Mouse (Mus musculus) hindbrain, embryonic 10.5 days (tissue): Measurements from ENCODE around the gene Dydc2. TPM values are rescaled to one million over a fixed set of nuclear protein-coding genes. Genes with fewer than 3 reads are reported as not detected.

ENCODE experiments used
- DNase-seq: peaks from one replicate; pipeline ENCODE4 v3.0.0-alpha.2; 2017; ENCODE audit warnings: low spot score
- H3K27ac ChIP-seq: fragments of 300-500 bp; sonication (generic); 2 replicates; pipeline ENCODE4 v1.5.1; 2016; ENCODE audit warnings: mild to moderate bottlenecking, moderate library complexity
- H3K27me3 ChIP-seq: fragments of 300-500 bp; sonication (generic); 2 replicates; pipeline ENCODE4 v1.6.1; 2016; ENCODE audit warnings: mild to moderate bottlenecking; ENCODE audit not compliant: poor library complexity, insufficient read depth, severe bottlenecking
- H3K36me3 ChIP-seq: fragments of 300-500 bp; sonication (generic); 2 replicates; pipeline ENCODE4 v1.6.1; 2016; ENCODE audit warnings: mild to moderate bottlenecking, moderate library complexity
- H3K4me1 ChIP-seq: fragments of 300-500 bp; sonication (generic); replicated peaks from 2 replicates; pipeline ENCODE4 v1.6.1; 2016; ENCODE audit warnings: mild to moderate bottlenecking
- H3K4me3 ChIP-seq: fragments of 300-500 bp; sonication (generic); 2 replicates; pipeline ENCODE4 v1.5.1; 2016; ENCODE audit warnings: mild to moderate bottlenecking, moderate library complexity
- H3K9me3 ChIP-seq: fragments of 300-500 bp; sonication (generic); 2 replicates; pipeline ENCODE4 v1.6.1; 2016; ENCODE audit warnings: mild to moderate bottlenecking, moderate library complexity
- WGBS: fragments of 180-500 bp; shearing (Covaris S2); methylation state at CpG from one replicate; pipeline ENCODE4 v1.1.7; 2016; 5-methylcytosine and 5-hydroxymethylcytosine counted together
- polyA plus RNA-seq: library from polyadenylated mRNA; unstranded; fragments of >200 nt; fragmentation: Nextera tagmentation; extraction: Ambion mirVana; gene quantifications from 2 replicates; pipeline ENCODE4 v1.2.1, GENCODE M21; 2016

The Dydc2 gene
- polyA plus RNA-seq, 1 experiment from 2014 or later: 0.64 TPM

DNA sequence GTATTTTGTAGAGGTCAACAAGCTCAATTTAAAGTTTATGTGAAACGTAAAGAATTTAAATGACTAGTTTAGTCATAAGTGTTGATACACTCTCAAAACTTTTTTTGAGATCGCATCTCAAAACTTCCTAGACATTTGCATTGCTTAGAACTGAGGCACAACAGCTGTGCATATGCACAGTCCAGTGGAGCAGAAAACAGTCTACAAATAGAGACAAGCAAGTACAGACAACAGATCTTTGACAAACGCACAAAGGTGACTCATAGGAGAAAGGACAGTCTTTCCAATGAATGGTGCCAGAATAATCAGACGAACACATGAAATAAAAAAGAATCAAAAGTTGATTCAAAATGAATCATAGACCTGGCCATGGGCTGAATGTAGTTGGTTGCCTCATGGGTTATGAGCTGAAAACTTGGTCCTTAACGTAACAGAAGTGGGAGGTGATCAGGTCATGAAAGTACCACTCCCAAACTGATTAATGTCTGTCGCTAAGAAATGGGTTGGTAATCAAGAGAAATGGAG is 38.0 kb downstream of the Dydc2 start:
- Histone ChIP-seq H3K4me3 (no peak overlapping the region), H3K4me1 (no peaks in the 10 kb centered on the region), H3K9me3 (no peaks in the 10 kb centered on the region), H3K27ac (no peak overlapping the region), H3K36me3 (no peaks in the 10 kb centered on the region), H3K27me3 (no peaks in the 10 kb centered on the region)
- DNase-seq: no peak
- 89% methylated on average over 6 of the region's 6 CpGs for WGBS

DNA sequence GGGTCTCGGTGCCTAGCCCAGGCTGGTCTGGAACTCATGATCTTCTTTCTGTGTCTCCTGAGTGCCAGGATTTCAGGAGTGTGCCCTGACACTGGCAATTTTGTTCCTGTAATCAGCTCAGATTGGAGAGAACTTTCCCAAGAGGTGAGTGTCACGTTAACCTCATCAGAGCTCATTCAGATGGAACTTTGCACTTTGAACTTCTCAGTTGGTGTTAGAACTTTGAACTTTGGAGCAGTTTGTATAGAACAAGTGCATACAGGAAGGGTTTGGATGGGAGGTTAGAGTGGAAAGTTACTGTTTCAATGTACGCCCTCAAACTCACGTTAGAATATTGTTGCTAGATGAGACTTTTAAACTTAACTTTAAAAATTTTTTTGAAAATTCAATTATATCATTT is 39.7 kb downstream of the Dydc2 start:
- DNase-seq: no peak
- H3K4me1 ChIP-seq: no peaks in the 10 kb centered on the region
- no peak overlapping the region for H3K4me3 ChIP-seq
- WGBS: 76% methylated on average over 4 of the region's 4 CpGs
- no peak overlapping the region for H3K27ac ChIP-seq
- H3K27me3 ChIP-seq: no peaks in the 10 kb centered on the region
- no peaks in the 10 kb centered on the region for H3K9me3 ChIP-seq
- H3K36me3 ChIP-seq: no peaks in the 10 kb centered on the region

DNA sequence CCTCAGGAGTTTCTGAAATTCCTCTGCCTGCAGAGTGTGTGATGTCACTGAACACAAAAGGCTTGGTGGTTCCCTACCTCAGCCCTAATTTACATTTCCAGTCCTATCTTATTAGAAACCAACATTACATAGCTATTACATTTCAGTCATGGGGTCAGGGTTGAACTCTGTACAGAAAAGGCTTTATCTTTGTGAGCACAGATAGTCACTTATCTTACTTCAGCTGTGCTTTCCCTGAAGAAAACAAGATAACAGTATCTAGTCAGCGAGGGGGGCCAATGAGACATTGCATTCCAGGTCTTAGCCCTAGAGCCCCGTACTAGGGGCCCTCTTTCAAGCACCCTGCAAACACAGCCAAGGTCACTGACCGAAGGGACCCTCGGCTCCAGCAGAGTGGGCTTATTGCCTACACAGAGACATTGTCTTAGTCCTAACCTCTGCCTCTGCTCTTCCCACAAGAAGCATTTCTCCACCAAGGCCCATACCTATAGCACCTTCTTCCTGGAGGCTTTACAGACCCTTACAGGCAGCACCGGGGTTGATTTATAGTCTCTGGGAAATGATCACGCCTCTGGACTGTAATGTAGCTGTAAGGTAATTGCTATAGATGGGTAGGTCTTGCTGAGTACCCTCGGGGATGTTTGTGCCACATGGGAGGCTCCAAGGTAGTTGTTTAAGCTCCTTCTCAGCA is 43.3 kb downstream of the Dydc2 start:
- H3K36me3 ChIP-seq: no peaks in the 10 kb centered on the region
- H3K4me1 ChIP-seq: no peaks in the 10 kb centered on the region
- H3K27me3 ChIP-seq: no peaks in the 10 kb centered on the region
- 82% methylated on average over 7 of the region's 7 CpGs for WGBS
- no peaks in the 10 kb centered on the region for H3K9me3 ChIP-seq
- no peak overlapping the region for H3K27ac ChIP-seq
- H3K4me3 ChIP-seq: no peak overlapping the region
- DNase-seq: no peak

DNA sequence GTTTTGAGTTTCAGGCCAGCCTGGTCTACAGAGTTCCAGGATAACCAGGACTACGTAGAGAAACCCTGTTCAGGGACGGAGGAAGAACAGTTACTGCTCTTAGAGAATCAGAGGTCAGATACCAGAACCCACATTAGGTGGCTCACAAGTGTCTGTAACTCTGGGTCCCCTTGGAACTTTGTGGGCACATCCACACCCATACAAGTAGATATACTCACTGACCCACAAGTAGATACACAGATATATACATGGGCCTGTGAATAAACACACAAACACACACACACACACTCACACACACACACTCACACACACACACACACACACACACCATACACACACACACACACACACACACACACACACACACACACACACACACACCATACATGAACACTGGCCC is 43.9 kb downstream of the Dydc2 start:
- Histone ChIP-seq H3K4me3 (no peak overlapping the region), H3K27me3 (no peaks in the 10 kb centered on the region), H3K36me3 (no peaks in the 10 kb centered on the region), H3K27ac (no peak overlapping the region), H3K9me3 (no peaks in the 10 kb centered on the region), H3K4me1 (no peaks in the 10 kb centered on the region)
- WGBS: 89% methylated on average over 2 of the region's 2 CpGs
- no peak for DNase-seq

DNA sequence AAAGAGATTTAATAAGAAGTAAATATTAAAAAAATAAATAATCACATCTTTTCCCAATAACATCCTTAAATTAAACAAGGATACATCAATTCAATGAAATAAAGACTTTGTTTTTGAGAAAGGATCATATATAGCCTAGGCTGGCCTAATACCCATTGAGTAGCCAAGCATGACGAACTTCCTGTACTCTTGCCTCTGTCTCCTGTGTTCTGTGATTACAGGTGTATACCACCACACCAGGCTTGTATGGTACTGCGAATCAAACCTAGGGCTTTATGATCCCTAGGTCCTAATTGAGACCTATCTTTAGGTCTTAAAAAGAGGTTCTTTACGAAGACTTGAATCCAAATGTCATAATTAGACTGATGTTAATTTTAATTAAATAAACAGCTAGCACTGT is 47.8 kb downstream of the Dydc2 start:
- Histone ChIP-seq H3K4me3 (no peak overlapping the region), H3K36me3 (no peaks in the 10 kb centered on the region), H3K9me3 (no peaks in the 10 kb centered on the region), H3K27ac (no peak overlapping the region), H3K27me3 (no peaks in the 10 kb centered on the region), H3K4me1 (no peaks in the 10 kb centered on the region)
- WGBS: 87% methylated on average over 3 of the region's 3 CpGs
- no peak for DNase-seq

DNA sequence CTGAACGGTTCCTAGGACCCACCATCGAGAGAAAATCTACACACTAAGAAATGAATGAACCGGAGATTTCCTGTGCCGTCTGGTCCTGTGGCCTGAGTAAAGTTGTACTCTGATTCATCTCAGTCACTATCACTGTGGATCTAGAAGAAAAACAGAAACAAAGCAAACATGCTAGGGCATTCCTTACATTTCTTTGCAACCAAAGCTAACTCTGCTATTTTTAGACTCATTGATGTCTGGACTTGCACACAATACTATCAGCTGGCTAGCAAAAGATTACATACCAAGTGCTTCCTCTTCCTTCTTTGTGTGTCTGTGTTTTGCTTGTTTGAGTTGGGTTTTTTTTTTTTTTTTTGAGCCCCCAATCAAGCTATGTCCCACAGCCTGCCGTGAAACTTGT is 51.5 kb downstream of the Dydc2 start:
- H3K27me3 ChIP-seq: no peaks in the 10 kb centered on the region
- H3K36me3 ChIP-seq: no peaks in the 10 kb centered on the region
- DNase-seq: no peak
- WGBS: 85% methylated on average over 5 of the region's 5 CpGs
- H3K9me3 ChIP-seq: no peaks in the 10 kb centered on the region
- no peak overlapping the region for H3K27ac ChIP-seq
- peaks cover 17% of the 10 kb centered on the region for H3K4me1 ChIP-seq
- H3K4me3 ChIP-seq: no peak overlapping the region

DNA sequence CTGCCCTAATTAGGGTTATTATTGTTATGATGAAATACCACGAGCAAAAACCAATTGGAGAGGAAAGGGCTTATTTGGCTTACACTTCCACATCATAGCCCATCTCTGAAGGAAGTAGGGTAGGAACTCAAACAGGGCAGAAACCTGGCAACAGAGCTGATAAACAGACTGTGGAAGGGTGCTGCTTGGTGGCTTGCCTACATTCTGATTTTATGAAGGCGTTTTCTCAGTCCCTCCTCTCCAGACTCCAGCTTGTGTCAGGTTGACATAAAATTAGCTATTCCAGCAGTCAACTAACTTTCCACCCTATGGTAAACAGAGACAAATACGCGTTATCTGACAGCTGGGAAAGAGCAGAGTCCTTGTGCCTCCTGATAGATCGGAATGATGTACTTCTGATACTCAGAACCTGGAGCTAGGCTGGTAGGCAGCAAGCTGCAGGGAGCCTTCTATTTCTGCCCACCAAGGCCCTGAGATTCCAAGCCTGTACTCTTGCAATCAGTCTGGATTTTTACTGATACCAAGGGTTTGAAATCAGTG is 54.2 kb downstream of the Dydc2 start:
- Histone ChIP-seq H3K4me3 (no peak overlapping the region), H3K36me3 (no peaks in the 10 kb centered on the region), H3K4me1 (peaks cover 17% of the 10 kb centered on the region), H3K27ac (no peak overlapping the region), H3K27me3 (no peaks in the 10 kb centered on the region), H3K9me3 (no peaks in the 10 kb centered on the region)
- no peak for DNase-seq
- WGBS: 79% methylated on average over 5 of the region's 5 CpGs

DNA sequence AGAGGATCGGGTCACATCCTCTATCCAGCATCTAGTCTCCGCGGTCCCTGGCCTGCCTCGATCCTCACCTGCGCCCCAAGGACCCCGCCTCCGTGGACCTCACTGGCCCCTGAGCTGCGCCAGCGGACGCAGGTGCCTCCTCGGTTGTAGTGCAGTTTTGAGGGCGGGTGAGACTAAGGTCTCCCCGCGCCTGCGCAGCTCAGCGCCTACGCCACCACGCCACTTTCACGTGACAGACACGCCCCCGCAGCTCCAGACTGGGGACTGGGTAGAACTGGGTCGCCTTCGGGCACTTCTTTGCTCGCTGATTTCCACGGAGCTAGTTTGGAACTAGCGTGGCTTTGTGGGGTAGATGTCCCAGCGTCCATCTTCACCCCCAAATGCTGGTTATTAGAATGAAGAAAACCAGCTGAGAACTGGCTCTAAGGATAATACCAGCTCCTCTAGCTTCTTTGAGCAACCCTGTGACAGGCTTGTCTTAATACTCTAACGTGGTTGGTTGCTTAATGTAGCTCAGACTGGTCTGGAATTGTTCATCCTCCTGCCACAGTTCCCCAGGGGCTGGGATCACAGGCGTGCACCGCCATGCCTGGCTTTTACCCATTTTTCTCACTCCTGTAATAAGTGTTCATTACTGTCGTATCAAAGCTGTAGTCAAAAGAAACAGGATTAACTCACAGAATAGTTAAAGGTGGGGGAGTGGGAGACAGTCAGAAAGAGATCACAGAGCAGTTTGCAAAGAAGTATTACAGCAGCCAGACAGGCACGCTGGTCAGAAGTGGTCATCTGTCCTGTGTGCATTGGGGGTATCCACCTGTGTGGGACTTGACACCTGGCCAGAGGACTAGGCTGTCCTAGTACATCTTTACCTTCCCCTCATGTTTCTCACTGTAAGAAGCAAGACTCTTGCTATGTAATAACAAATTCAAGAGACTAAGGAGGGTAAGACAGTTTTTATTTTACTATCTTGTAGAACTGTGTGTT is 55.1 kb downstream of the Dydc2 start, which contains the start of gene Fam213a:
Gene Fam213a, minus strand, starts transcription at position 159 of the 984 bp plus-strand sequence.
- Histone ChIP-seq H3K4me1 (peaks cover 17% of the 10 kb centered on the region), H3K27me3 (no peaks in the 10 kb centered on the region), H3K27ac (peak within 1 kb of the TSS; percentile 89), H3K4me3 (peak within 1 kb of the TSS; percentile 67), H3K36me3 (no peaks in the 10 kb centered on the region), H3K9me3 (no peaks in the 10 kb centered on the region)
- WGBS: 6% methylated on average over 32 of the region's 32 CpGs
- peak; percentile 89 for DNase-seq

DNA sequence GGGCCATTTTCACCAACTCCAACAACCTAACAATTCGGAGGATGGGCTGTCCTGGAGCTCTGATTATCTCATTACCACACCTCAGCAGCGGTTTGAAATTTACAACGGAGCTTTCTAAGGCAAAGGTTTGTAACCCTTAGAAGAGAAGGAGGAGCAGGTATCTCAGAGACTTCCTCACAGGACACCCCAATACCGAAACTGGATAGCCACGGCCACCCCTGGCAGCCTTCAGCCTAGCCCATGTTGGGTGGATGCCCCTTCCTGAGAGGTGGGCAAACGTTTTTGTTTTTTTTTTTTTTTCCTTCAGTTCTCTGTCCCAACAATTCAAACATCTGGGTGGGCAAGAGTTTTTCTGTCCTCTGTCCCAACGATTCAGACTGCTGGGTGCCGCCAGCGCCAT is 55.9 kb downstream of the Dydc2 start:
- Histone ChIP-seq H3K9me3 (no peaks in the 10 kb centered on the region), H3K36me3 (no peaks in the 10 kb centered on the region), H3K27me3 (no peaks in the 10 kb centered on the region), H3K4me3 (peak overlapping the region; percentile 67), H3K4me1 (peaks cover 19% of the 10 kb centered on the region), H3K27ac (peak overlapping the region; percentile 89)
- no peak for DNase-seq
- 26% methylated on average over 9 of the region's 9 CpGs for WGBS

DNA sequence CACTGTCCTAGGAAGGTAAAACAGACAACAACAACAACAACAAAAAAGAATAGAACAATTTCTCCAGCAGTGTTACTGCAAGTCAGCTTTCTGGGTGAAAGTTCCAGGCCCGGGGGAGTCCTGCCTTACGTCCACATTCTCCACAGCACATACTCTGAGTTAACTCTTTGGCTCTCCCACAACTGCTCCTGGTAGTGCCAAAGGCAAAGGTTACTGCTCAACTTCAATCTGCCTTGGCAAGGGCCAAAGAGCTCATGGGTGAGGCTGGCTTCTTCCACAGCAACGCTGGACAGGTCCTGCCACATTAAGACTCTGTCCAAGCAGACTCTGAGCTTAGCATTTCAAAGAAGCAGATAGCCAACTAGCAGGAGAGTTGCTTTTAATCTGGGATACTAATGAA is 57.1 kb downstream of the Dydc2 start:
- DNase-seq: no peak
- H3K27me3 ChIP-seq: no peaks in the 10 kb centered on the region
- 88% methylated on average over 3 of the region's 3 CpGs for WGBS
- no peak overlapping the region for H3K27ac ChIP-seq
- peaks cover 20% of the 10 kb centered on the region for H3K4me1 ChIP-seq
- H3K36me3 ChIP-seq: no peaks in the 10 kb centered on the region
- no peak overlapping the region for H3K4me3 ChIP-seq
- H3K9me3 ChIP-seq: no peaks in the 10 kb centered on the region

DNA sequence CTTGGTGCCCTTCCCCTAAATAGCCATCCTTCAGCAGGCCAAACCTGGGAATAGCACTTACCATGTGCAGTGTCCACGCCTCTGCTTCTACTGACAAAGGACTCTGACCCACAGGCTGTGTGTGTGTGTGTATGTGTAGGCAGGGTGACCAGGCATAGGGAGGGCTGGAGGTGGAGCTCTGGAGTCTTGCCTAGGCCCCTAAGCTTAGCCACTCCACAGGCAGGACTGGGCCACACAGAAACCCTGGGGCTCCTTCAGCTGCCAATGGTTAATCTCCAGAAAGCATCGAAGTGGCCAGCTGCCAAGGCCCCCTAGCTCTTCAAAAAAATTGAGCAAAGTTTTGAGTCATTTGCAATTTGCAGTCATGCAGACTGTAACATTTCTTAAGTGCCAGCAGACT is 60.9 kb downstream of the Dydc2 start:
- peaks cover 25% of the 10 kb centered on the region for H3K4me1 ChIP-seq
- 72% methylated on average over 2 of the region's 2 CpGs for WGBS
- 0 out of 2 replicates have a peak, but pooled peaks cover 3% of the 10 kb centered on the region for H3K27me3 ChIP-seq
- no peak overlapping the region for H3K4me3 ChIP-seq
- no peaks in the 10 kb centered on the region for H3K9me3 ChIP-seq
- no peaks in the 10 kb centered on the region for H3K36me3 ChIP-seq
- H3K27ac ChIP-seq: peak overlapping the region; percentile 43; the same call in 1 of the 2 replicates
- no peak for DNase-seq

DNA sequence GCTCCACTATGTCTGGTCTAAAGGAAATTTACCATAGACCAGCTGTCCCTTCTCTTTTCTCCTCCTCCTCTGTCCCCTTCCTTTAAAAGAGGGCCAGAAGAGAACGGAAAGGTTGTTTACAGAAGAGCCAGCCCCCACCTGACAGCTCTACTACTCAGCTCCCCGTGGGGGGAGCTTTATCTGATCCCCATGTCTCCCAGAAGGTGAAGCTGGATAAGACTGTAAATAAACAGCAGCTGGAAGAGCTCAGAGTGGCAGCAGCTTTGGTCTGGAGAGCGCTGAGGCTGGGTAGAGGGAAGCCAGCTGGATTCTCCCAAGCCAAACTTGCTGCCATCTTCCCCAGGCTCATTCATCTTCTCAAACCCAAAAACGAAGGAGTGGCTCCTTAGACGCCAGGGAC is 61.4 kb downstream of the Dydc2 start:
- WGBS: 39% methylated on average over 5 of the region's 5 CpGs
- H3K36me3 ChIP-seq: no peaks in the 10 kb centered on the region
- H3K9me3 ChIP-seq: no peaks in the 10 kb centered on the region
- peaks cover 20% of the 10 kb centered on the region for H3K4me1 ChIP-seq
- H3K27me3 ChIP-seq: 0 out of 2 replicates have a peak, but pooled peaks cover 4% of the 10 kb centered on the region
- no peak for DNase-seq
- 0 out of 2 replicates have a peak overlapping the region, but pooled peaks have one; percentile 43 for H3K27ac ChIP-seq
- no peak overlapping the region for H3K4me3 ChIP-seq
